Mouse (Mus musculus) liver, postnatal 0 days (tissue): ENCODE data around the gene Dppa3. TPM values are rescaled to one million over a fixed set of nuclear protein-coding genes. Genes with fewer than 3 reads are reported as not detected.
A peak's percentile ranks its signal among the peaks of the same experiment; 100 is the strongest.

Experiments used
- ATAC-seq: fragments of 200-750 bp; cut with Nextera tagmentation; 2 replicates; pipeline ENCODE4 v1.8.0; 2017; ENCODE audit warnings: mild to moderate bottlenecking, moderate library complexity
- DNase-seq: peaks from one replicate; pipeline ENCODE4 v3.0.0-alpha.2; 2016
- H3K27ac ChIP-seq: fragments of 300-500 bp; sonication (generic); 2 replicates; pipeline ENCODE4 v1.5.1; 2014; ENCODE audit warnings: antibody characterized with exemption, moderate library complexity, mild to moderate bottlenecking, low read depth
- H3K27me3 ChIP-seq: fragments of 300-500 bp; sonication (generic); 2 replicates; pipeline ENCODE4 v1.6.1; 2014; ENCODE audit warnings: low read length, control low read depth, mixed read lengths; ENCODE audit not compliant: insufficient read depth
- H3K36me3 ChIP-seq: fragments of 300-500 bp; sonication (generic); replicated peaks from 2 replicates; pipeline ENCODE4 v1.6.1; 2014; ENCODE audit warnings: mild to moderate bottlenecking, control low read depth, low read length, moderate library complexity, mixed read lengths; ENCODE audit not compliant: insufficient read depth
- H3K4me1 ChIP-seq: fragments of 300-500 bp; sonication (generic); 2 replicates; pipeline ENCODE4 v1.6.1; 2014; ENCODE audit warnings: antibody characterized with exemption, mild to moderate bottlenecking, control low read depth; ENCODE audit not compliant: insufficient read depth
- H3K4me2 ChIP-seq: fragments of 300-500 bp; sonication (generic); 2 replicates; pipeline ENCODE4 v1.6.1; 2014; ENCODE audit warnings: low read depth, mild to moderate bottlenecking, low read length, moderate library complexity, mixed read lengths
- H3K4me3 ChIP-seq: fragments of 300-500 bp; sonication (generic); 2 replicates; pipeline ENCODE4 v1.5.1; 2014; ENCODE audit warnings: low read depth, low read length
- H3K9ac ChIP-seq: fragments of 300-500 bp; sonication (generic); replicated peaks from 2 replicates; pipeline ENCODE4 v1.6.1; 2014; ENCODE audit warnings: mild to moderate bottlenecking, moderate library complexity
- H3K9me3 ChIP-seq: fragments of 300-500 bp; sonication (generic); 2 replicates; pipeline ENCODE4 v1.6.1; 2016; ENCODE audit warnings: mild to moderate bottlenecking, control low read depth, low read length, mixed read lengths
- CTCF ChIP-seq: sonication (generic); IDR thresholded peaks from 2 replicates; pipeline ENCODE4 v1.5.1; 2016; ENCODE audit warnings: antibody characterized with exemption, low read depth
- EP300 ChIP-seq: IDR thresholded peaks from 2 replicates; pipeline ENCODE4 v1.6.1; 2016; ENCODE audit warnings: antibody characterized with exemption, low read depth, mild to moderate bottlenecking
- WGBS: fragments of 180-500 bp; shearing (Covaris S2); extraction: QIAGEN DNeasy Blood & Tissue Kit; methylation state at CpG from one replicate; pipeline ENCODE4 v1.1.7; 2014; ENCODE audit not compliant: insufficient replicate concordance; 5-methylcytosine and 5-hydroxymethylcytosine counted together
- polyA plus RNA-seq: library from polyadenylated mRNA; unstranded; fragments of >200 nt; fragmentation: Nextera tagmentation; extraction: Ambion mirVana; gene quantifications from 2 replicates; pipeline ENCODE4 v1.2.1, GENCODE M21; 2015

Gene Dppa3
- polyA plus RNA-seq, 1 experiment from 2014 or later, result 0.16 TPM

GRCm38 (mm10) chr6:122601615-122602014, 24.6 kb upstream of the Dppa3 start:
- TF ChIP-seq EP300 (no peak), CTCF (no peak)
- no peak for DNase-seq

GRCm38 (mm10) chr6:122602242-122602991, 23.8 kb upstream of the Dppa3 start, which contains the start of gene Apobec1:
Gene Apobec1 (minus strand): TSS chr6:122602444.
- Histone ChIP-seq H3K4me1 (peaks cover 23% of the 10 kb centered on the region), H3K27me3 (no peaks in the 10 kb centered on the region), H3K4me3 (peak within 1 kb of the TSS; percentile 64), H3K27ac (peak within 1 kb of the TSS; percentile 95), H3K36me3 (peaks cover 9% of the 10 kb centered on the region), H3K4me2 (peak within 1 kb of the TSS; percentile 80), H3K9me3 (no peaks in the 10 kb centered on the region), H3K9ac (peak within 1 kb of the TSS; percentile 70)
- whole genome bisulfite sequencing, result 1% methylated on average over 22 of the region's 22 CpGs
- TF ChIP-seq CTCF (no peak), EP300 (peak; percentile 36; the same call in 1 of the 2 replicates)
- DNase-seq (peak; percentile 87), ATAC-seq (peak; percentile 82)

More at GRCm38 (mm10) chr6:122601615-122602014, 24.6 kb upstream of the Dppa3 start:
- H3K4me1 ChIP-seq, result peaks cover 23% of the 10 kb centered on the region
- H3K27me3 ChIP-seq, result no peaks in the 10 kb centered on the region
- H3K9me3 ChIP-seq, result no peaks in the 10 kb centered on the region
- peaks cover 14% of the 10 kb centered on the region for H3K36me3 ChIP-seq
- H3K9ac ChIP-seq, result peak overlapping the region; percentile 70
- H3K4me2 ChIP-seq, result peak overlapping the region; percentile 80
- 56% methylated on average over 3 of the region's 3 CpGs for WGBS
- peak overlapping the region; percentile 64 for H3K4me3 ChIP-seq
- ATAC-seq, result no peak
- peak overlapping the region; percentile 95 for H3K27ac ChIP-seq

GRCm38 (mm10) chr6:122602992-122603322, 23.3 kb upstream of the Dppa3 start:
- 16% methylated on average over 1 of the region's 1 CpGs for WGBS
- Histone ChIP-seq H3K9ac (peak overlapping the region; percentile 70), H3K4me3 (peak overlapping the region; percentile 64), H3K9me3 (no peaks in the 10 kb centered on the region), H3K4me2 (peak overlapping the region; percentile 80), H3K27me3 (no peaks in the 10 kb centered on the region), H3K27ac (peak overlapping the region; percentile 95), H3K36me3 (peaks cover 9% of the 10 kb centered on the region), H3K4me1 (peaks cover 19% of the 10 kb centered on the region)
- DNase-seq, result no peak
- TF ChIP-seq EP300, result no peak
- TF ChIP-seq CTCF, result no peak
- no peak for ATAC-seq

- Histone ChIP-seq H3K9me3 (no peaks in the 10 kb centered on the region), H3K4me2 (no peak overlapping the region), H3K36me3 (peaks cover 7% of the 10 kb centered on the region), H3K4me3 (no peak overlapping the region), H3K27me3 (no peaks in the 10 kb centered on the region), H3K27ac (peak overlapping the region; percentile 55; the same call in 1 of the 2 replicates), H3K4me1 (peaks cover 11% of the 10 kb centered on the region), H3K9ac (no peak overlapping the region)
- no peak for TF ChIP-seq CTCF
- TF ChIP-seq EP300, result no peak
- no peak for ATAC-seq
- no peak for DNase-seq
Measured at GRCm38 (mm10) chr6:122604260-122604659, 21.9 kb upstream of the Dppa3 start.

- DNase-seq (no peak), ATAC-seq (no peak)
- Histone ChIP-seq H3K4me1 (0 out of 2 replicates have a peak, but pooled peaks cover 4% of the 10 kb centered on the region), H3K27me3 (no peaks in the 10 kb centered on the region), H3K4me3 (no peak overlapping the region), H3K27ac (no peak overlapping the region), H3K9ac (no peak overlapping the region), H3K36me3 (no peaks in the 10 kb centered on the region), H3K4me2 (no peak overlapping the region), H3K9me3 (no peaks in the 10 kb centered on the region)
- TF ChIP-seq CTCF (peak; percentile 55), EP300 (no peak)
- WGBS, result 80% methylated on average over 8 of the region's 8 CpGs
Measured at GRCm38 (mm10) chr6:122605483-122605882, 20.7 kb upstream of the Dppa3 start.

- DNase-seq (no peak), ATAC-seq (no peak)
- TF ChIP-seq EP300 (no peak), CTCF (no peak)
- no peak overlapping the region for H3K4me3 ChIP-seq
- H3K4me1 ChIP-seq, result 0 out of 2 replicates have a peak, but pooled peaks cover 3% of the 10 kb centered on the region
- H3K9me3 ChIP-seq, result no peaks in the 10 kb centered on the region
- H3K27ac ChIP-seq, result no peak overlapping the region
- no peak overlapping the region for H3K4me2 ChIP-seq
- H3K9ac ChIP-seq, result no peak overlapping the region
- H3K27me3 ChIP-seq, result no peaks in the 10 kb centered on the region
- 90% methylated on average over 11 of the region's 11 CpGs for WGBS
- no peaks in the 10 kb centered on the region for H3K36me3 ChIP-seq
Measured at GRCm38 (mm10) chr6:122606661-122607060, 19.5 kb upstream of the Dppa3 start.
